Mouse (Mus musculus) limb, embryonic 12.5 days (tissue): ENCODE results near the gene Stac2. TPM values are rescaled to one million over a fixed set of nuclear protein-coding genes. Genes with fewer than 3 reads are reported as not detected.

Experiments
- ATAC-seq: fragments of 200-750 bp; cut with Nextera tagmentation; 2 replicates; pipeline ENCODE4 v1.8.0; 2017; ENCODE audit warnings: low read depth, moderate TSS enrichment; ENCODE audit not compliant: insufficient number of reproducible peaks, insufficient read depth, low FRiP score, low TSS enrichment
- H3K27ac ChIP-seq: fragments of 300-500 bp; sonication (generic); 2 replicates; pipeline ENCODE4 v1.5.1; 2016; ENCODE audit warnings: mild to moderate bottlenecking, moderate library complexity
- H3K27me3 ChIP-seq: fragments of 300-500 bp; sonication (generic); 2 replicates; pipeline ENCODE4 v1.6.1; 2016; ENCODE audit warnings: mild to moderate bottlenecking, moderate library complexity
- H3K36me3 ChIP-seq: fragments of 300-500 bp; sonication (generic); 2 replicates; pipeline ENCODE4 v1.6.1; 2016; ENCODE audit warnings: mild to moderate bottlenecking, moderate library complexity
- H3K4me1 ChIP-seq: fragments of 300-500 bp; sonication (generic); replicated peaks from 2 replicates; pipeline ENCODE4 v1.6.1; 2016
- H3K4me2 ChIP-seq: fragments of 300-500 bp; sonication (generic); 2 replicates; pipeline ENCODE4 v1.6.1; 2016; ENCODE audit warnings: mild to moderate bottlenecking, moderate library complexity
- H3K4me3 ChIP-seq: fragments of 300-500 bp; sonication (generic); replicated peaks from 2 replicates; pipeline ENCODE4 v1.5.1; 2016; ENCODE audit warnings: mild to moderate bottlenecking
- H3K9ac ChIP-seq: fragments of 300-500 bp; sonication (generic); replicated peaks from 2 replicates; pipeline ENCODE4 v1.6.1; 2016; ENCODE audit warnings: mild to moderate bottlenecking, moderate library complexity
- H3K9me3 ChIP-seq: fragments of 300-500 bp; sonication (generic); 2 replicates; pipeline ENCODE4 v1.6.1; 2016; ENCODE audit warnings: mild to moderate bottlenecking, moderate library complexity
- WGBS: fragments of 180-500 bp; shearing (Covaris S2); methylation state at CpG from one replicate; pipeline ENCODE4 v1.1.7; 2016; 5-methylcytosine and 5-hydroxymethylcytosine counted together
- microRNA-seq: library from miRNA; unstranded; fragments of <30 nt; microRNA quantifications from one replicate; pipeline ENCODE4, GENCODE M21; 2017
- polyA plus RNA-seq: library from polyadenylated mRNA; unstranded; fragments of >200 nt; fragmentation: Nextera tagmentation; extraction: Ambion mirVana; gene quantifications from 2 replicates; pipeline ENCODE4 v1.2.1, GENCODE M21; 2016

Gene Stac2
- polyA plus RNA-seq, 1 experiment from 2014 or later = 0.31 TPM

DNA sequence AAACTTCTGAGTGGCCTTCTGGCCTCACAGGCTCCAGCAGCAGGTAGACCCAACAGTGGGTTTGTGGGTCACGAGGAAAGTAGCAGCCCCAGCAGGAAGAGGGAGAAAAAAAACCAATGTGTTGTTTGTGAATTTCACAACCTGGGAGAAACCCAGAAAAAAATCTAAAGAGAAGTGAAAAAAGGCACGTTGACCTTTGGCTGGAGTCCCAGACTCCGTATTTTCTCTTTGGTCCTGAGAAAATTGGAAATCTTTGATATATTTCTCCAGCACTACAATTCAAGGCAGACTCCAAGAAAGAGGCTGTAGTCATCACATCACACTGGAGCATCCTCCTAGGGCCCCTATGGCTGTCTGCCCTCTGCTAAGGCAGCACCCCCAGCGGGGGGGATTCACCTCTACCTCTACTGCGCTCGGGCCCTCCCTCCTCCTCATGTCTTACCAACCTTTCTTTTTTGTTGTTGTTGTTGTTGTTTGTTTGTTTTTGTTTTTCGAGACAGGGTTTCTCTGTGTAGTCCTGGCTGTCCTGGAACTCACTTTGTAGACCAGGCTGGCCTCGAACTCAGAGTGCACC lies 55.8 kb downstream of the Stac2 start:
- H3K4me1 ChIP-seq = peaks cover 41% of the 10 kb centered on the region
- 73% methylated on average over 8 of the region's 8 CpGs for WGBS
- no peak for ATAC-seq
- peaks cover 60% of the 10 kb centered on the region for H3K27me3 ChIP-seq
- H3K4me3 ChIP-seq = no peak overlapping the region
- H3K36me3 ChIP-seq = no peaks in the 10 kb centered on the region
- no peak overlapping the region for H3K27ac ChIP-seq
- no peaks in the 10 kb centered on the region for H3K9me3 ChIP-seq
- no peak overlapping the region for H3K4me2 ChIP-seq
- no peak overlapping the region for H3K9ac ChIP-seq

DNA sequence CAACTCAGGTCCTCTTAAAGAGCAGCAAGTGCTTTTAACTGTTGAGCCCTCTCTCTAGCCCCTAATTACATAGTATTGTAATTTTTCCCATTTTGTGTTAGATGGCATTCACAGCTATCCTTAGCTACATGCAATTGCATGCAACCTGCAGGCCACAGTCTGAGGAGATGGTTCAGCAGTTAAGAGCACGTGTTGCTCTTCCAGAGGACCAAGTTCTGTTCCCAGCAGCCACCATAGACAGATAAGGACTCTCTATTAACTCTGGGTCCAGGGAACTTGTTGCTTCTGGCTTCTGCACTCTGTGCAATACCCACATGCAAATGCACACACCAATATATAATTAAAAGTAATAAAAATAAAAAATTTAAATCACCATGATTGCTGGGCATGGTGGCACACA lies 56.6 kb downstream of the Stac2 start:
- Histone ChIP-seq H3K27ac (no peak overlapping the region), H3K27me3 (peaks cover 52% of the 10 kb centered on the region), H3K4me2 (no peak overlapping the region), H3K4me1 (peaks cover 34% of the 10 kb centered on the region), H3K36me3 (no peaks in the 10 kb centered on the region), H3K9ac (no peak overlapping the region), H3K9me3 (no peaks in the 10 kb centered on the region), H3K4me3 (no peak overlapping the region)
- ATAC-seq = no peak
- 73% methylated on average over 1 of the region's 1 CpGs for WGBS

DNA sequence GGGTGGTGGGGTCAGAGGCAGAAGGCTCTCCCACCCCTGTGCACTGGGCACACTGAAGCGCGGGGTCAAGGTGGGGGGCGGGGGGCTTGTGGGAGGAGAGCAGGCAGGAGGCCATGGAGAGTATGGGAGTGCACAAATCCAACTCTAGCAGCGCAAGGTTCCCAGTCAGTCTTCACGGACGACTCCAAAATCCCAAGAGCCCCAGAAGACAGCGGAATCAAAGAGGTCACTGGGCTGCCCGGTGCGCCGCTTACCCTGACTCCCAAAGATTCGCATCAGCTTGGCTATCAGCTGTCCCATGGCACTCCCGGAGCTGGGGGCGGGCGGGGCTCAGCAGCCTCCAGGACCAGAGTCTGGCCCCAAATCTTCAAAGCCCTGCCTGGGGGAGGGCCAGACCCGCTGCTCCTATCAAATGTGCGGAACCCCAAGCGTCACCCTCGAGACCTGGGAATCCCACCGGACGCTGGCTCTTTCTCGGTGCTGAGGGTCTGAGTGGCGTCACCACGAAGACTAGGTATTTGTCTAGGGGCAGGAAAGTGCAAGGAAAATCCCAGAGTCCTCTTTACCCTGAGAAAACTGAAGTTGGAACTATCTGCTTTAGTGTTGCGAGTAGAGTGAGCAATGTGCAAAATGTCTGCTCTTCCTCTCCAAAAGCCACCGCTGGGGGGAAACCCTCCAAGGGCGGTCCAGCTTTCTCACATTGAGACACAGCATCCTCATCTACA lies 57.5 kb downstream of the Stac2 start, which contains the start of gene Arl5c:
Gene Arl5c (minus strand): TSS at position 618 of the 725 bp plus-strand sequence.
- 1% methylated on average over 26 of the region's 26 CpGs for WGBS
- H3K27ac ChIP-seq = no peak within 1 kb of the TSS

DNA sequence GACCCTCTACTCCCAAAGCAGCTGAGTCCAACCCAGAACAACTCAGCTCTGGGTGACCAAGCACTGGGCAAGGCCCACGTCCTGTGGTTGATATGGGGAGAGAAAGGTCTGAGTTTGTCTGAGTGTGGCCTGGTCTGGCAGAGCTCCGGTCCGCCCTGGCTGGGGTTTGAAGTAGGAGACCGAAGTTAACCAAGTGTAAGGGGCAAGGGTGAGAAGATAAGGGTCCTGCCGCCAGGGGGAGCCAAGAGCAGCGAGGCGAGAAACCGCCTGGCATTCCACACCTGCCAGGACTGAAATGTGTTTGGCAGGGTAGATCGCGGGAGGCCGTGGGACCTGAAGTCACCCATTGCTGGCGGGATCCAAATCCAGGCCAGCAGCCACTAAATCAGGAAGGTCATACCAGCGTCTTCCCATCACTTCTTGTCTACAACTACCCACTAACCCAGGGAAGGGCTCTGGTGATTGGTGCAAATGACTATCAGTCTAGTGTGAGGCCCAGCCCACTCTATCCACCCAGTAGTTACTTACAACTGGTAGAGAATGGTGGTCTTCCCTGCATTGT lies 58.6 kb downstream of the Stac2 start:
- no peaks in the 10 kb centered on the region for H3K9me3 ChIP-seq

More for the DNA sequence above, 57.5 kb downstream of the Stac2 start, which contains the start of gene Arl5c:
- peaks cover 43% of the 10 kb centered on the region for H3K27me3 ChIP-seq
- peak within 1 kb of the TSS; percentile 52 for H3K9ac ChIP-seq
- no peaks in the 10 kb centered on the region for H3K36me3 ChIP-seq
- H3K4me2 ChIP-seq = peak within 1 kb of the TSS; percentile 91
- H3K9me3 ChIP-seq = no peaks in the 10 kb centered on the region
- peaks cover 24% of the 10 kb centered on the region for H3K4me1 ChIP-seq
- peak within 1 kb of the TSS; percentile 52 for H3K4me3 ChIP-seq
- ATAC-seq = peak; percentile 52; the same call in 1 of the 2 replicates

DNA sequence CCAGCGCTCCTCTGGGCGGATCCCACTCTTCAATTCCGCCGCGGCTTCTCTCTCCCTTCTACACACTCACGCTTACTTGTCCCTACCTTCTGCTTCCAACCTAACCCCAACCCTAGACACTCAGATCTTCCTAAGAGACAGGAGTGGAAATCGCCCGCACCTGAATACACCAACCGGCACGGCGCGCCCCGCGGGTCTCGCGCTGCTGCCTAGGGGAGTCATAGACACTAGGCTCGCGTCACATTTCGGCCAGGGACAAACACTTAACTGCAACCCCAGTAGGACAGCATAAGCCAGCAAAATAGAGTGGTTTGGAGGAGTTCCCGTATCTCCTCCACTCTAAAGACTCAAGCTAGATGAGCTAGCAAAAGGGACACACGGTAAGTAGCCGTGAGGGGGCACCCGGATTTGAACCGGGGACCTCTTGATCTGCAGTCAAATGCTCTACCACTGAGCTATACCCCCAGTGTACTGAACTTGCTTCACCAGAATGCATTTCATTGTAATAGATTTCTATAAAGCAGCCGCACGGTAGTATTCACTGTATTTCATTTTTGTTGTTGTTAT lies 64.6 kb downstream of the Stac2 start:
- H3K9me3 ChIP-seq = no peaks in the 10 kb centered on the region

More for the DNA sequence above, 58.6 kb downstream of the Stac2 start:
- peak overlapping the region; percentile 52; the same call in 1 of the 2 replicates for H3K9ac ChIP-seq
- H3K36me3 ChIP-seq = no peaks in the 10 kb centered on the region
- H3K4me3 ChIP-seq = peak overlapping the region; percentile 52
- H3K27me3 ChIP-seq = peaks cover 40% of the 10 kb centered on the region
- peak overlapping the region; percentile 91 for H3K4me2 ChIP-seq
- ATAC-seq = no peak
- 6% methylated on average over 13 of the region's 13 CpGs for WGBS
- H3K4me1 ChIP-seq = peaks cover 26% of the 10 kb centered on the region; the same call in 1 of the 2 replicates
- no peak overlapping the region for H3K27ac ChIP-seq

DNA sequence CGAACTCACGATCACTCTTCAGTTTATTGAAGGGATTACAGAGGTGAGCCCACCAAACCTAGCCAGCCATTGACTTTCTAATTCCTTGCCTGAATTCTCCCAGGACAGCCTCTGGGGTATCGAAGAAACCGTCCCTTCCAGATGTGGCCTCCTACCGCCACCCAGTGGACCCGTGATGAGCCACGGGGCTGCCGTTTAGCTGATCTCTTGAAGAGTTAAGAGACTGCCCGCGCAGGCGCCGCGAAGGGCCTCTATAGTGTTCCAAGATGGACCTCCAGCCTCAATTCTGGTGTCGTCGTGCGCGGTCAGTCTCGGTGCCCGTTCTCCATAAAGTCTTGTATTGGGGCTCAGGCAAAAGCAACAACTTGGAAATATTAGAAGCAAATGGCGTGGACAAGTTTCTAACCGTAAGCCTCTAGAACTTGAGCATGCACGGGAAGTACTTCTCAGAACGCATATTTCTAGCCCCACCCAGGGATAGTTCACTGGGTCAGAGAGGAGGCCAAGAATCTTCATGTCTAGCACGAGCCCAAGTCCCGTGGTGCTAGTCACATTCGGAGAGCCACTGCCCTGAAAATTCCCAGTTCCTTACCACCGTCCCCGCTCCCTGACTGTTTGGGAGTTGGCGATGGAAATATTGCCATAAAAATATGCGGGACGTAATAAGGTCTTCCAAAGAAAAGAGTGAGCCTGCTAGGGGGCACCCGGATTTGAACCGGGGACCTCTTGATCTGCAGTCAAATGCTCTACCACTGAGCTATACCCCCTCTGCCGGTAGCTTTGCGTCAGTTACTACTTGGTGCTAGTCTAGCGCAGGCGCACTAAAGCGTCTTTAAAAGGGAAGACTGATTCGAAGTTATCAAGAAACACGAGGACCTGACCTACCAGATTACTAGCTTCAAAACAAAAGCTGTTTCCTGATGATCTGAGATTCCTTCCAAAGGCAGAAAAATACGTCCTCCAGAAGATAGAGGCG lies 65.4 kb downstream of the Stac2 start:
- Histone ChIP-seq H3K4me1 (peaks cover 19% of the 10 kb centered on the region; the same call in 1 of the 2 replicates), H3K9ac (peak overlapping the region; percentile 76), H3K27ac (peak overlapping the region; percentile 83), H3K36me3 (no peaks in the 10 kb centered on the region), H3K9me3 (no peaks in the 10 kb centered on the region), H3K4me3 (peak overlapping the region; percentile 90), H3K4me2 (peak overlapping the region; percentile 88), H3K27me3 (peaks cover 51% of the 10 kb centered on the region)
- peak; percentile 69 for ATAC-seq
- under 1% methylated on average over 42 of the region's 42 CpGs for WGBS

More for the DNA sequence above, 64.6 kb downstream of the Stac2 start:
- H3K9ac ChIP-seq = peak overlapping the region; percentile 76
- peak; percentile 60 for ATAC-seq
- peak overlapping the region; percentile 83 for H3K27ac ChIP-seq
- H3K4me2 ChIP-seq = peak overlapping the region; percentile 88
- no peaks in the 10 kb centered on the region for H3K36me3 ChIP-seq
- under 1% methylated on average over 26 of the region's 26 CpGs for WGBS
- peak overlapping the region; percentile 90 for H3K4me3 ChIP-seq
- H3K27me3 ChIP-seq = peaks cover 45% of the 10 kb centered on the region
- H3K4me1 ChIP-seq = peaks cover 19% of the 10 kb centered on the region; the same call in 1 of the 2 replicates

DNA sequence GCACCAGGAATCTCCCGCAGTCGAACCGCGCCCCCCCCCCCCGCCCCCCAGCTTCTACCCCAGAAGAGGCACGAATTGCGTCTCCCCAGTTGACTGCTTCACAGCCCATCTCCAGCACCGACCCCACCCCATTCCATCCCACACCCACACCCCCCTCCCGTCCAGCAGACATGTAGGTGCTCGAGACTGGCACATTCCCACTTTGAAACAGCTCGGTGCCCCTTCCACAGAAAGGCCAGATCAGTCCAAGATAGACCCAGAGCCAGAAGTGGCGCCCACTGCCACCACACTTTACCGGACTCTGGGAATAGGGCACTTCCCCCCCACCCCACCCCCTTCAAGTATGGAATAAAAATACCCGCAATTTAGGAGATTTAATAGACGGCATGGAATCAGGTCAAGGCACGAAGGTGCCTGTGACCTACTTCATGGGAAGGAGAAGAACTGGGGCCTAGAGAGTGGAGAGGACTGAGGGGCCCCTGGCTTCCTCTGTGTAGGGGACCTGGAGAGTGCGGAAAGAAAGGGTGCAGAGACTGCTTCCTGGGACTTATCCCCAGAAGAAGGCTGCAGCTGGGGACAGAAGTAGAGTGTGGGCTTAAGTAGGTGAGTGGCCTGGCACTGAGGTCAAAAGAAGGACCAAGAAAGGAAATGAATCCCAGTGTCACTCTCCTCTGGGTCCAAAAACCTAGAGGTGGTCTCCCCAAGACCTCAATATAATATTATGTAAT lies 66.4 kb downstream of the Stac2 start:
- H3K27me3 ChIP-seq = peaks cover 53% of the 10 kb centered on the region
- H3K27ac ChIP-seq = no peak overlapping the region
- peak overlapping the region; percentile 88 for H3K4me2 ChIP-seq

More for the DNA sequence above, 66.4 kb downstream of the Stac2 start:
- Histone ChIP-seq H3K4me3 (peak overlapping the region; percentile 90), H3K9me3 (no peaks in the 10 kb centered on the region), H3K9ac (peak overlapping the region; percentile 65), H3K36me3 (no peaks in the 10 kb centered on the region), H3K4me1 (peaks cover 19% of the 10 kb centered on the region; the same call in 1 of the 2 replicates)
- ATAC-seq = no peak
- 28% methylated on average over 13 of the region's 17 CpGs for WGBS

Small RNA genes within 50 kb of the gene (microRNA-seq; reads per million reads assigned to microRNA genes)
- not detected for gene Gm27597

Other genes starting within 250 kb of the Stac2 start
- gene B230217C12Rik, start 212.7 kb downstream of the Stac2 start, polyA plus RNA-seq = 11.8 and 13.2 TPM in 2 replicates
- 0.60 and 0.92 TPM in 2 replicates for gene Fbxo47, start 169.3 kb downstream of the Stac2 start, polyA plus RNA-seq
- 0.12 TPM in 1 of 2 replicates, not detected in the other for gene Plxdc1, start 67.0 kb downstream of the Stac2 start, polyA plus RNA-seq
- 5.9 and 7.1 TPM in 2 replicates for gene Arl5c, start 57.3 kb downstream of the Stac2 start, polyA plus RNA-seq
- gene Cacnb1, start 30.4 kb downstream of the Stac2 start, polyA plus RNA-seq = 13.2 and 16.0 TPM in 2 replicates
- gene Rpl19, start 26.8 kb downstream of the Stac2 start, polyA plus RNA-seq = 1,014 and 1,051 TPM in 2 replicates
- 24.3 and 25.9 TPM in 2 replicates for gene Fbxl20, start 96.9 kb upstream of the Stac2 start, polyA plus RNA-seq
- 75.3 and 80.1 TPM in 2 replicates for gene Med1, start 139.8 kb upstream of the Stac2 start, polyA plus RNA-seq
- 15.1 and 17.0 TPM in 2 replicates for gene Cdk12, start 149.6 kb upstream of the Stac2 start, polyA plus RNA-seq